Mouse (Mus musculus): ENCODE data around the gene Appl2.

DNA sequence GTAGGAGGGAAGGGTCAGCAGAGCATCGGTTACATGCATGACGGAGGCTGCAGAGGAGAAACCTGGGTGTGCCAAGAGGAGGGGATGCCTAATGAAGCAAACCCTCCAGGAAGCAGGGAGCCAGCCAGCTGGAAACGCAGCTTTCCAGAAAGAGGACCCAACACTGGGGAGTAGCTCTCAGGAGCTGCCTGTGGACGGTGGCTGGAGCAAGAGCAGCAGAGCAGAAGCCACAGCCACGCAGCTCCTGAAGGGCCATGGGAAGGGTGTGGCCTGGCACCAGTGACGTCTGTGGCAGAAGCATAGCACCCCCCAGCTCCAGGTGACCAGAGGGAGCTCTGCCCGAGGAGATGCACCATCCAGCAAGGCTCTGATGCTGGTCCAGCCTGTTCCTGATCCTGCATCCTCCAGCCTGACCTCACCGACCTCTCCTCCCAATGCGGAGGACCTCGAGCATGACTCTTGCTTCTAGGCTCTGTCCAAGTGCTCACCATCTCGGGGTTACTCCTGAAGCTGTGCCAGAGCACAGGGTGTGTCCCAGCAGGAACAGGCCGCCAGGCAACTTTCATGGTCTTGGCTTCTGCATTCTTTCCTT lies 19.3 kb downstream of the Appl2 start:
- TF ChIP-seq CTCF (IDR thresholded peaks at IDR 0.05; ENCODE audit: control insufficient read depth, insufficient read depth, insufficient read length), result no peak
- no peak for TF ChIP-seq MYOG (IDR thresholded peaks at IDR 0.05; ENCODE audit: control insufficient read depth, extremely low read depth, insufficient read length)
- no peak for TF ChIP-seq MAX (IDR thresholded peaks at IDR 0.05)
- TF ChIP-seq CEBPB (IDR thresholded peaks at IDR 0.05; ENCODE audit: low read depth), result no peak
- no peak for TF ChIP-seq USF1 (IDR thresholded peaks at IDR 0.05; ENCODE audit: low read depth)

Measured in C2C12 (cell line).